Mouse (Mus musculus) cerebellum, adult 2 months (tissue): ENCODE measurements around the gene Marc2.

Experiments used
- CTCF ChIP-seq: fragments of 200-500 bp; IDR thresholded peaks from 2 replicates; pipeline ENCODE4 v1.5.1; 2011; ENCODE audit warnings: low read depth, mild to moderate bottlenecking, control low read depth, low read length, moderate library complexity, borderline replicate concordance; ENCODE audit not compliant: insufficient read depth
- POLR2A ChIP-seq: fragments of 200-500 bp; IDR thresholded peaks from 2 replicates; pipeline ENCODE4 v1.6.1; 2011; ENCODE audit warnings: low read length, control low read depth, borderline replicate concordance; ENCODE audit not compliant: insufficient read depth

DNA sequence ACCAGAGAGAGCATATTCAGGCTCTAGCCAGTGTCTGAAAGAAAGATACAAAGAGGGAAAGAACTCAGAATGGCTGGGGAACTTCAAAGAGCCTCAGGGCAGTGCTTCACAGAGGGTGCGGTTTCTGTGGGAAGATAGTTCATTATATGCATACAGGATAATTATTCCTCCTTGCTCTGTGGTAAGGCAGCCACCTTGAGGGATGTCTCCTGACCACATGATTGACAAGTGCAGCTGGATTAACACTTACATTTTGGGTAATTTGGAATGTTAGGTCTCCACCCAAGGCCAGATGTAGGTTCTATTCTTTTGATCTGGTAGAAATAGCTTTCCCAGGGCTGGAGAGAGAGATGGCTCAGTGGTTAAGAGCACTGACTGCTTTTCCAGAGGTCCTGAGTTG, 39.9 kb upstream of the Marc2 start:
- TF ChIP-seq POLR2A: no peak
- no peak for TF ChIP-seq CTCF
